Mouse (Mus musculus): ENCODE results near the gene Gm5415. TPM values are rescaled to one million over a fixed set of nuclear protein-coding genes. Genes with fewer than 3 reads are reported as not detected.

Gene Gm5415
- not detected for total RNA-seq (2023)

GRCm38 (mm10) chr1:32547194-32547593 is at the start of gene Gm5415:
Gene Gm5415, minus strand, starts transcription at chr1:32547294.

